Mouse (Mus musculus): ENCODE data around the gene Bricd5. TPM values are rescaled to one million over a fixed set of nuclear protein-coding genes. Genes with fewer than 3 reads are reported as not detected.

The Bricd5 gene
- polyA plus RNA-seq, 1 experiment from 2014 or later, result 1.6 TPM

DNA sequence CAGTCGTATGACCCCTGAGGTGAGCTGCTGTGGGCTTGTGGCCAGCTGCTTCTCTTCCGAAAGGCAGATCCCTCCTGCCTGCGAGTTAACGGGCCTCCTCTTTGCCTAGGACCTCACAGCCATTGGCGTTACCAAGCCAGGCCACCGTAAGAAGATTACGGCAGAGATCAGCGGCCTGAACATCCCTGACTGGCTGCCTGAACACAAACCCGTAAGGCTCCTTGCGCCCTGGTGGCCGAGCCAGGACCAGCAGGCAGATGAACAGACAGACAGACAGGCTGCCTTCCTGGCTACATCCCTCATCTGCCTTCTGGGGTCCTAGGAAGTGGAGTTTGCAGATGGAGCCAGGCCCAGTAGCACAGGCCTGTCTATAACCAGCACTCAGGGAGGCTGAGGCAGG lies 28.5 kb downstream of the Bricd5 start:
- 35% methylated on average over 11 of the region's 11 CpGs for WGBS
- no peaks in the 10 kb centered on the region for H3K36me3 ChIP-seq (ENCODE audit: insufficient read depth, low read length)
- no peak overlapping the region for H3K4me2 ChIP-seq (ENCODE audit: low read length)
- H3K9ac ChIP-seq (ENCODE audit: low read depth, low read length), result no peak overlapping the region
- H3K4me3 ChIP-seq (replicated peaks; ENCODE audit: low read depth, low read length), result no peak overlapping the region
- no peak for ATAC-seq (replicated peaks; ENCODE audit: low FRiP score, low read depth)
- TF ChIP-seq CTCF (IDR thresholded peaks at IDR 0.05; ENCODE audit: low read depth), result peak; percentile 39; the same call in 1 of the 2 replicates
- DNase-seq (ENCODE audit: low spot score), result no peak
- no peak overlapping the region for H3K27ac ChIP-seq
- no peaks in the 10 kb centered on the region for H3K4me1 ChIP-seq (replicated peaks; ENCODE audit: insufficient read depth, low read length)
- no peaks in the 10 kb centered on the region for H3K27me3 ChIP-seq (ENCODE audit: insufficient read depth, low read length)
- no peaks in the 10 kb centered on the region for H3K9me3 ChIP-seq (replicated peaks; ENCODE audit: low read length)

DNA sequence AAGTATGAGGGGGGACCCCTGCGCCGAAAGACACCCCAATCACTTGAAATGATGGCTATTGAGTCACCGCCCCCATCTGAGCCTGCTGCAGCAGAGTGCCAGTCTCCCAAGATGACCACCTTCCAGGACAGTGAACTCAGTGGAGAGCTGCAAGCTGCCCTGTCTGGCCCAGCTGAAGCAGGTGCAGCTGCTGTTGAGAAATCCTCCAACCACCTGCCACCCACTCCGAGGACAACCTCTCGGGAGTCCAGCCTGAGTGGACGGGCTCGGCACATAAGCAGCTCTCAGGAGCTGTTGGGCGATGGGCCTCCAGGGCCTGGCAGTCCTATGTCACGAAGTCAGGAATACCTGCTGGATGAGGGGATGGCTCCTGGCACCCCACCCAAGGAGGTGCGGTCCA lies 30.4 kb downstream of the Bricd5 start:
- TF ChIP-seq CTCF (IDR thresholded peaks at IDR 0.05; ENCODE audit: low read depth), result no peak
- Histone ChIP-seq H3K9me3 (replicated peaks; ENCODE audit: low read length) (no peaks in the 10 kb centered on the region), H3K27me3 (ENCODE audit: insufficient read depth, low read length) (no peaks in the 10 kb centered on the region), H3K4me3 (replicated peaks; ENCODE audit: low read depth, low read length) (no peak overlapping the region), H3K4me1 (replicated peaks; ENCODE audit: insufficient read depth, low read length) (no peaks in the 10 kb centered on the region), H3K36me3 (ENCODE audit: insufficient read depth, low read length) (peaks cover 12% of the 10 kb centered on the region; the same call in 1 of the 2 replicates), H3K27ac (no peak overlapping the region), H3K4me2 (ENCODE audit: low read length) (no peak overlapping the region), H3K9ac (ENCODE audit: low read depth, low read length) (no peak overlapping the region)
- ATAC-seq (replicated peaks; ENCODE audit: low FRiP score, low read depth) (no peak), DNase-seq (ENCODE audit: low spot score) (no peak)
- WGBS, result 91% methylated on average over 10 of the region's 10 CpGs

DNA sequence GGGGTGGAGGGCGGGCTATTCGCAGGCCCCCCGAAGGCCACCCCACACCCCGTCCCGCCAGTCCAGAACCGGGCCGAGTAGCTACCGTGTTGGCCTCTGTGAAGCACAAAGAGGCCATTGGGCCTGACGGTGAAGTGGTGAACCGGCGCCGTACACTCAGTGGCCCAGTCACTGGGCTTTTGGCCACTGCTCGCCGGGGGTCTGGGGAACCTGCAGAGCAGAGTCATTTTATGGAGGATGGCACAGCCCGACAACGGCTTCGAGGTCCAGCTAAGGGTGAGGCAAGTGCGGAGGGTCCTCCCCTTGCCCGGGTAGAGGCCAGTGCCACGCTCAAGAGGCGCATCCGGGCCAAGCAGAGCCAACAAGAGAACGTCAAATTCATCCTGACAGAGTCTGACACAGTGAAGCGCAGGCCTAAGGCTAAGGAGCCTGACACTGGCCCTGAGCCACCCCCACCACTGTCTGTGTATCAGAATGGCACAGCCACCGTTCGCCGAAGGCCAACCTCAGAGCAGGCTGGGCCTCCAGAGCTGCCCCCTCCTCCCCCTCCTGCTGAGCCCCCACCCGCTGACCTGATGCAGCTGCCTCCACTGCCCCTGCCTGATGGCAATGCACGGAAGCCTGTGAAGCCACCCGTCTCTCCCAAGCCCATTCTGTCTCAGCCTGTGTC lies 31.7 kb downstream of the Bricd5 start:
- no peak for ATAC-seq (replicated peaks; ENCODE audit: low FRiP score, low read depth)
- 91% methylated on average over 30 of the region's 30 CpGs for WGBS

DNA sequence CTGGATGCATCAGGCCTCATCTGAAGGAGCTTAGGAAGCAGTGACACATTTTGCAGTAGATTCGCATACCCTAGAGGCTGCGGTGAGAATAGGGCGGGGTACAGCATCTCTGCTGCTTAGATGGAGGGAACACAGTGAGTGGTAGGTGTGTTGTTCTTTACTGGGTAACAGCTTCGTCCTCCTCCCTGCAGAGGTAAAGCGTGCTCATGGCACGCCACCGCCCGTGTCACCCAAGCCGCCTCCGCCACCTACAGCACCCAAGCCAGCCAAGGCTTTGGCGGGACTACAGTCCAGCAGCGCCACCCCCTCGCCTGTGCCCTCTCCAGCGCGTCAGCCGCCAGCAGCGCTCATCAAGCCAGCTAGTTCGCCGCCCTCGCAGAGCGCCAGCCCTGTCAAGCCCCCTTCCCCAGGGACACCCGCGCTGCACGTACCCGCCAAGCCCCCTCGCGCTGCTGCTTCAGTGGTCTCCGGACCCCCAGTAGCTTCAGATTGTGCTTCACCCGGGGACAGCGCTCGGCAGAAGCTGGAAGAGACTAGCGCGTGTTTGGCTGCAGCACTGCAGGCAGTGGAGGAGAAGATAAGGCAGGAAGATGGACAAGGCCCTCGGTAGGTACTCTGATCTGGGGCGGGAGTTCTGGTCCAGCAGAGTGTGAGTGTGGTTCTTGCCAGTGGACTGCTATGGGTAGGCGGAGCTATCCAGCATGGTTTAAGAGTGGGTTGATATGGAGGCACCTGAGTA lies 32.8 kb downstream of the Bricd5 start:
- Histone ChIP-seq H3K36me3 (ENCODE audit: insufficient read depth, low read length) (peaks cover 36% of the 10 kb centered on the region), H3K4me1 (replicated peaks; ENCODE audit: insufficient read depth, low read length) (no peaks in the 10 kb centered on the region), H3K4me3 (replicated peaks; ENCODE audit: low read depth, low read length) (no peak overlapping the region), H3K9me3 (replicated peaks; ENCODE audit: low read length) (no peaks in the 10 kb centered on the region), H3K27ac (no peak overlapping the region), H3K27me3 (ENCODE audit: insufficient read depth, low read length) (no peaks in the 10 kb centered on the region), H3K4me2 (ENCODE audit: low read length) (peak overlapping the region; percentile 44), H3K9ac (ENCODE audit: low read depth, low read length) (no peak overlapping the region)
- ATAC-seq (replicated peaks; ENCODE audit: low FRiP score, low read depth), result peak; percentile 35; the same call in 1 of the 2 replicates
- 25% methylated on average over 36 of the region's 36 CpGs for WGBS
- DNase-seq (ENCODE audit: low spot score), result no peak
- TF ChIP-seq CTCF (IDR thresholded peaks at IDR 0.05; ENCODE audit: low read depth), result no peak

More for the DNA sequence above, 31.7 kb downstream of the Bricd5 start:
- Histone ChIP-seq H3K27me3 (ENCODE audit: insufficient read depth, low read length) (no peaks in the 10 kb centered on the region), H3K9me3 (replicated peaks; ENCODE audit: low read length) (no peaks in the 10 kb centered on the region), H3K4me3 (replicated peaks; ENCODE audit: low read depth, low read length) (no peak overlapping the region), H3K9ac (ENCODE audit: low read depth, low read length) (no peak overlapping the region), H3K27ac (no peak overlapping the region), H3K4me1 (replicated peaks; ENCODE audit: insufficient read depth, low read length) (no peaks in the 10 kb centered on the region), H3K36me3 (ENCODE audit: insufficient read depth, low read length) (peaks cover 25% of the 10 kb centered on the region), H3K4me2 (ENCODE audit: low read length) (no peak overlapping the region)
- no peak for DNase-seq (ENCODE audit: low spot score)
- no peak for TF ChIP-seq CTCF (IDR thresholded peaks at IDR 0.05; ENCODE audit: low read depth)

DNA sequence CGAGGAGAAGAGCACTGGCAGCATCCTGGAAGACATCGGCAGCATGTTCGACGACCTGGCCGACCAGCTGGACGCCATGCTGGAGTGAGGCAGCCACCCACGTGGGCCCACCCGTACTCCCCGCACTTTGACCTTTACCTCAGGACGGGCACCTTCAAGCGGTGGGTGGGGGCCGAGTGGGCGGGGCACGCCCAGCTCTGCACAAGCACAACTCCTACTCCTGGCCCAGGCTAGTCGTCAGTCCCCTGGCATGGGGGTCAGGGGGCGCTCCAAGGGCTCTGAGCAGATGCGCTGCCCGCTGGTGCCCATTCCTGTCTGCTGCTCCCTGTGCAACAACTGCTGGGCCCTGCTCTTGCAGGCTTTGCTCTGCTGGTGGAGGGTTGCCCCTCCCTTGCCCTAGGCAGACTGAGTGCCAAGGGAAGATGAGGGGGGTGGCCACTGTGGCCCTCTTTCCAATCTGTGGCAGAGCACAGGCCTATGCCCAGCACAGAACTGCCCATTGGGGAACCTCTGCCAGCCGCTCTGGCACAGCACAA lies 33.5 kb downstream of the Bricd5 start:
- DNase-seq (ENCODE audit: low spot score) (no peak), ATAC-seq (replicated peaks; ENCODE audit: low FRiP score, low read depth) (peak; percentile 12; the same call in 1 of the 2 replicates)
- Histone ChIP-seq H3K9ac (ENCODE audit: low read depth, low read length) (0 out of 2 replicates have a peak overlapping the region, but pooled peaks have one; percentile 8), H3K4me2 (ENCODE audit: low read length) (no peak overlapping the region), H3K27me3 (ENCODE audit: insufficient read depth, low read length) (no peaks in the 10 kb centered on the region), H3K36me3 (ENCODE audit: insufficient read depth, low read length) (peaks cover 43% of the 10 kb centered on the region), H3K27ac (no peak overlapping the region), H3K4me1 (replicated peaks; ENCODE audit: insufficient read depth, low read length) (no peaks in the 10 kb centered on the region), H3K4me3 (replicated peaks; ENCODE audit: low read depth, low read length) (no peak overlapping the region), H3K9me3 (replicated peaks; ENCODE audit: low read length) (no peaks in the 10 kb centered on the region)
- WGBS, result 44% methylated on average over 19 of the region's 19 CpGs
- TF ChIP-seq CTCF (IDR thresholded peaks at IDR 0.05; ENCODE audit: low read depth), result no peak

DNA sequence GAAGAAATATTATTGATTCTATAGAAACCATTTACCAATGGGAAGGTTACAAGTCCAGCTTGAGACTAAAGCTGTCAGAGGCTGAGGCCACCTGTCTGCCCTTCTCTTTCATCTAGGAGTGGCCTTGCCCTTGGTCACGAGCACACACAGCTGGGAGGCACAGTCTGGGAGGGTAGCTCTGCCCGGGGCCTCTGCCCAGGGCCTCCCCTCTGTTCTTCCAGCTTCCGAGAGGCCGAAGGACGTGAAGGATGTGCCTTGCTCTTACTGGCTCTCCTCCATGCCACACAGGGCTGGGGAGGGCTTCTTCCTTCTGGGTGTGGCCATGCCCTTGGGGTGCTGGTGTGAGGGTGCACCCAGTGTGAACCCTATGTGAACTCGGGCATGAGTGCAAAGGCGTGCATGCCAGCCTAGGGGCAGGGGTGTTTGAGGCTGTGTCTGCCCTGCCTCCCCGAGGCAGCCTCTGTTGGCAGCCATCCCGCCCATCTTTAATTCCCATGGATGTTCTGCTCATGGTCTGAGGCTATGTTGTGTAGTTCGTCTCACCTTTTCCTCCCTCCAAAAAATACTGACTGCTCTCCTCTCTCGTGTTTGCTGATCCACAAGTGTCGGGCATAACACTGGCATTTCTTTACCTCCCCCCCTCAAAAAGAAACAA lies 34.2 kb downstream of the Bricd5 start:
- Histone ChIP-seq H3K4me3 (replicated peaks; ENCODE audit: low read depth, low read length) (no peak overlapping the region), H3K9ac (ENCODE audit: low read depth, low read length) (no peak overlapping the region), H3K4me2 (ENCODE audit: low read length) (no peak overlapping the region), H3K27me3 (ENCODE audit: insufficient read depth, low read length) (no peaks in the 10 kb centered on the region), H3K36me3 (ENCODE audit: insufficient read depth, low read length) (peaks cover 47% of the 10 kb centered on the region), H3K27ac (no peak overlapping the region), H3K4me1 (replicated peaks; ENCODE audit: insufficient read depth, low read length) (no peaks in the 10 kb centered on the region), H3K9me3 (replicated peaks; ENCODE audit: low read length) (no peaks in the 10 kb centered on the region)
- ATAC-seq (replicated peaks; ENCODE audit: low FRiP score, low read depth) (0 out of 2 replicates have a peak, but pooled peaks have one; percentile 19), DNase-seq (ENCODE audit: low spot score) (no peak)
- TF ChIP-seq CTCF (IDR thresholded peaks at IDR 0.05; ENCODE audit: low read depth), result no peak
- WGBS, result 84% methylated on average over 12 of the region's 12 CpGs
